Mouse (Mus musculus) kidney, adult 2 months (tissue): Measurements from ENCODE around the gene Fbxl17. TPM values are rescaled to one million over a fixed set of nuclear protein-coding genes. Genes with fewer than 3 reads are reported as not detected.

Experiments
- DNase-seq: peaks from one replicate; pipeline ENCODE4 v3.0.0; 2021
- H3K27ac ChIP-seq: fragments of 200-500 bp; 2 replicates; pipeline ENCODE4 v1.5.1; 2012; ENCODE audit warnings: low read depth, low read length, control low read depth, inconsistent platforms; ENCODE audit not compliant: insufficient read depth
- H3K27me3 ChIP-seq: fragments of 200-500 bp; replicated peaks from 2 replicates; pipeline ENCODE4 v1.6.1; 2012; ENCODE audit warnings: mild to moderate bottlenecking, moderate library complexity, low read length, inconsistent platforms; ENCODE audit not compliant: control insufficient read depth, insufficient read depth
- H3K36me3 ChIP-seq: fragments of 200-500 bp; 2 replicates; pipeline ENCODE4 v1.6.1; 2012; ENCODE audit warnings: mild to moderate bottlenecking, moderate library complexity, low read length, inconsistent platforms; ENCODE audit not compliant: control insufficient read depth, insufficient read depth
- H3K4me1 ChIP-seq: fragments of 200-500 bp; 2 replicates; pipeline ENCODE4 v1.6.1; 2011; ENCODE audit warnings: low read length; ENCODE audit not compliant: control insufficient read depth, insufficient read depth
- H3K4me3 ChIP-seq: fragments of 200-500 bp; 2 replicates; pipeline ENCODE4 v1.5.1; 2011; ENCODE audit warnings: mild to moderate bottlenecking, low read depth, low read length, control low read depth; ENCODE audit not compliant: insufficient read depth
- CTCF ChIP-seq: fragments of 200-500 bp; conservative IDR thresholded peaks from 2 replicates; pipeline ENCODE4 v1.5.1; 2011; ENCODE audit warnings: low read depth, mild to moderate bottlenecking, control low read depth, low read length, moderate library complexity, mixed read lengths; ENCODE audit not compliant: insufficient read depth, insufficient read length
- POLR2A ChIP-seq: fragments of 200-500 bp; IDR thresholded peaks from one replicate; pipeline ENCODE4 v1.6.1; 2011; ENCODE audit warnings: low read depth, low read length, control low read depth
- WGBS: fragments of 180-500 bp; shearing (Covaris S2); methylation state at CpG from one replicate; pipeline ENCODE4 v1.1.7; 2018; 5-methylcytosine and 5-hydroxymethylcytosine counted together
- polyA plus RNA-seq: library from polyadenylated mRNA; depleted of rRNA; stranded (reverse); fragments of >200 nt; gene quantifications from 2 replicates; pipeline ENCODE4 v1.2.3, GENCODE M21; 2012

The Fbxl17 gene
- polyA plus RNA-seq, 1 experiment: 10.2 TPM

GRCm38 (mm10) chr17:63413973-63414580 lies 85.7 kb downstream of the Fbxl17 start:
- 0 out of 2 replicates have a peak, but pooled peaks cover 2% of the 10 kb centered on the region for H3K4me1 ChIP-seq
- 92% methylated on average over 1 of the region's 1 CpGs for WGBS
- TF ChIP-seq CTCF: peak; percentile 34
- no peak for TF ChIP-seq POLR2A
- no peak overlapping the region for H3K4me3 ChIP-seq
- no peaks in the 10 kb centered on the region for H3K36me3 ChIP-seq
- no peak overlapping the region for H3K27ac ChIP-seq
- DNase-seq: peak; percentile 57
- H3K27me3 ChIP-seq: no peaks in the 10 kb centered on the region

- 53% methylated on average over 3 of the region's 3 CpGs for WGBS
These were observed 88.3 kb downstream of the Fbxl17 start for GRCm38 (mm10) chr17:63411564-63411963.

GRCm38 (mm10) chr17:63410101-63410500 lies 89.7 kb downstream of the Fbxl17 start:
- TF ChIP-seq CTCF (no peak), POLR2A (no peak)
- H3K27ac ChIP-seq: peak overlapping the region; percentile 3; the same call in 1 of the 2 replicates
- H3K27me3 ChIP-seq: no peaks in the 10 kb centered on the region
- no peaks in the 10 kb centered on the region for H3K36me3 ChIP-seq
- DNase-seq: peak; percentile 73
- no peak overlapping the region for H3K4me3 ChIP-seq
- WGBS: 56% methylated on average over 2 of the region's 2 CpGs
- peaks cover 5% of the 10 kb centered on the region; the same call in 1 of the 2 replicates for H3K4me1 ChIP-seq

More at GRCm38 (mm10) chr17:63411564-63411963, 88.3 kb downstream of the Fbxl17 start:
- 0 out of 2 replicates have a peak, but pooled peaks cover 2% of the 10 kb centered on the region for H3K4me1 ChIP-seq
- H3K27me3 ChIP-seq: no peaks in the 10 kb centered on the region
- no peak for DNase-seq
- no peaks in the 10 kb centered on the region for H3K36me3 ChIP-seq
- no peak overlapping the region for H3K27ac ChIP-seq
- no peak overlapping the region for H3K4me3 ChIP-seq
- TF ChIP-seq CTCF (no peak), POLR2A (no peak)

GRCm38 (mm10) chr17:63405955-63406354 lies 93.9 kb downstream of the Fbxl17 start:
- no peaks in the 10 kb centered on the region for H3K36me3 ChIP-seq
- no peak for DNase-seq

GRCm38 (mm10) chr17:63405471-63405870 lies 94.3 kb downstream of the Fbxl17 start:
- TF ChIP-seq CTCF: no peak
- no peak for TF ChIP-seq POLR2A
- no peak for DNase-seq
- peaks cover 22% of the 10 kb centered on the region for H3K4me1 ChIP-seq
- no peaks in the 10 kb centered on the region for H3K27me3 ChIP-seq
- H3K4me3 ChIP-seq: no peak overlapping the region
- H3K36me3 ChIP-seq: no peaks in the 10 kb centered on the region
- no peak overlapping the region for H3K27ac ChIP-seq
- WGBS: 48% methylated on average over 4 of the region's 4 CpGs

More at GRCm38 (mm10) chr17:63405955-63406354, 93.9 kb downstream of the Fbxl17 start:
- H3K27ac ChIP-seq: no peak overlapping the region
- TF ChIP-seq CTCF (no peak), POLR2A (no peak)
- WGBS: 57% methylated on average over 4 of the region's 4 CpGs
- no peaks in the 10 kb centered on the region for H3K27me3 ChIP-seq
- peaks cover 23% of the 10 kb centered on the region for H3K4me1 ChIP-seq
- H3K4me3 ChIP-seq: no peak overlapping the region

- H3K4me3 ChIP-seq: no peak overlapping the region
- no peaks in the 10 kb centered on the region for H3K36me3 ChIP-seq
- no peak for TF ChIP-seq CTCF
- no peak for TF ChIP-seq POLR2A
- H3K4me1 ChIP-seq: peaks cover 20% of the 10 kb centered on the region
- peak; percentile 91 for DNase-seq
- 1% methylated on average over 2 of the region's 2 CpGs for WGBS
- no peaks in the 10 kb centered on the region for H3K27me3 ChIP-seq
- H3K27ac ChIP-seq: no peak overlapping the region
These were observed 94.8 kb downstream of the Fbxl17 start for GRCm38 (mm10) chr17:63404968-63405367.

- TF ChIP-seq POLR2A (no peak), CTCF (no peak)
- Histone ChIP-seq H3K27ac (peak overlapping the region; percentile 69; the same call in 1 of the 2 replicates), H3K4me3 (no peak overlapping the region), H3K4me1 (peaks cover 23% of the 10 kb centered on the region), H3K36me3 (no peaks in the 10 kb centered on the region), H3K27me3 (no peaks in the 10 kb centered on the region)
- DNase-seq: peak; percentile 66
These were observed 95.9 kb downstream of the Fbxl17 start for GRCm38 (mm10) chr17:63403801-63404415.
